Mouse (Mus musculus): ENCODE data around the gene Zbtb22.

The Zbtb22 gene

GRCm38 (mm10) chr17:33965082-33965845 is 49.6 kb downstream of the Zbtb22 start:
- DNase-seq (ENCODE audit: low read depth, low spot score) = no peak

- no peak for DNase-seq (ENCODE audit: low read depth, low spot score)
Measured at GRCm38 (mm10) chr17:33965846-33966550, 50.3 kb downstream of the Zbtb22 start.

GRCm38 (mm10) chr17:33968489-33968888 is 52.8 kb downstream of the Zbtb22 start:
- DNase-seq (ENCODE audit: low read depth, low spot score) = peak; percentile 53
